Mouse (Mus musculus) urinary bladder, postnatal 4 days (tissue): ENCODE results near the gene Opa1.

Source experiments
- DNase-seq, 2 experiments: peaks; one replicate each; pipeline ENCODE4 v3.0.0; 2021 to 2022; ENCODE audit warnings: low spot score in 2 of 2

Opa1 gene

GRCm38 (mm10) chr16:29689187-29689819 is 110.2 kb downstream of the Opa1 start:
- DNase-seq, result no peak

- no peak for DNase-seq
These were observed 114.0 kb downstream of the Opa1 start for GRCm38 (mm10) chr16:29693025-29693682.

GRCm38 (mm10) chr16:29693791-29694419 is 114.8 kb downstream of the Opa1 start:
- DNase-seq, result no peak

- DNase-seq, result no peak
These were observed 115.4 kb downstream of the Opa1 start for GRCm38 (mm10) chr16:29694420-29694959.
